Mouse (Mus musculus) left cerebral cortex, adult 8-10 months (tissue): ENCODE measurements around the gene Cklf. TPM values are rescaled to one million over a fixed set of nuclear protein-coding genes. Genes with fewer than 3 reads are reported as not detected.
"Not testable (repeated sequence)": the region's sequence is repeated elsewhere in the genome, so short reads cannot be mapped to it uniquely, and the experiment has no call there.

Experiments used
- DNase-seq, 2 experiments: peaks; one replicate each; pipeline ENCODE4 v3.0.0; 2022; ENCODE audit warnings: low spot score in 2 of 2
- total RNA-seq, 4 experiments: library from RNA; stranded (reverse); gene quantifications; 2 replicates each; pipeline ENCODE4 v1.2.4; 2022

Cklf gene
- total RNA-seq, 4 experiments from 2014 or later: 3.7 to 7.9 (median 5.2) TPM

GRCm38 (mm10) chr8:104261802-104262201 lies 11.1 kb downstream of the Cklf start:
- not testable (repeated sequence) for DNase-seq

DNA sequence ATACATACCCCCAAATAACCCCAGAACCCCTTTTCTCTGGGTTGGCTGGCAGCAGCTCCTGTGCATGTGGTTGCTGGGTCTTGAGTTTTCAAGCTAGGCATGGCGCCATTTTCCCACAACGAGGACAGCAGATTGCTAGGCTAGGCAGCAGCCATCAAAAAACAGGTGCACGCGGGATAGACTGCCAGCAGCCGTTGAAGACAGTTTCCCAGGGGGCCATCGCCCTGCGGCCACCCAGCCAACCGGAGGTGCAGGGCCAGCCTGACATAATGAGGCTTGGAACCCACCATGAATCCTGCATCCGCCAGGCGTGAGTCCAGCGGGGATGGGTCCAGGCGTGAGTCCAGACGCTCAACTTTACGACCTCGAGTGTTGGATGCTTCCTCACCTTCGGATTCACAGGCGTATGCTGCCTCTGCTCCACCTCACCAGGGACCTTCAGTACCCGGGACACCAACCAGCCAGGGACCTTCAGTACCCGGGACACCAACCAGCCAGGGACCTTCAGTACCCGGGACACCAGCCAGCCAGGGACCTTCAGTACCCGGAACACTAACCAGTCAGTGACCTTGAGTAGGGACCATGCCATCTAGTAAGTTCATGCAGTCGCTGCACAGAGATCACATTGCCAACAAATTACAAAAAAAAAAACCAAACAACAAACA lies 13.7 kb downstream of the Cklf start:
- DNase-seq: not testable (repeated sequence)

- DNase-seq: no peak
Observed at GRCm38 (mm10) chr8:104268368-104268767, 17.7 kb downstream of the Cklf start.

DNA sequence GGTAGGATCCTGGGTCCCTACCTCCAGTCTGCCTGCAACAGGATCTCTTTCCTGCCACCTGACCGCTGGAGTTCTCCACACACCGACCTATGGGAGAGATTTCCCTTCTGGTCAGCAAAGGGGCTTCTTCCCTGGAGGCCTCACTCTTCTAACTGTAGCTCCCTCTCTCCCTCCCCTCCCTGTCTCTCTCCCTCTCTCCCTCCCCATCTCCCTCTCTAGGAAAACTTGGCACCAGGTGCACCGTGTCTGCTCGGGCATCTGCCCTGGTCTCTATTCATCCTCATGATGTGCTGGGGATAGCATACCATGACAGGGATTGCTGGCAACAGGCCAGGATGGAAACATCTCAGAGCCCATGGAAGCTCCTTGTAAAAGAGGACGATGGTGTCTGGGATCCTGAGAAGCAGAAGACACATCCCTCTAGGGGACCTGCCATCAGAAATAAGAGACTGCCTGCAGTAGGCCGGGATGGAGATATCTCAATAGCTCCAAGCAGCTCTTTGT lies 18.3 kb downstream of the Cklf start:
- no peak for DNase-seq

DNA sequence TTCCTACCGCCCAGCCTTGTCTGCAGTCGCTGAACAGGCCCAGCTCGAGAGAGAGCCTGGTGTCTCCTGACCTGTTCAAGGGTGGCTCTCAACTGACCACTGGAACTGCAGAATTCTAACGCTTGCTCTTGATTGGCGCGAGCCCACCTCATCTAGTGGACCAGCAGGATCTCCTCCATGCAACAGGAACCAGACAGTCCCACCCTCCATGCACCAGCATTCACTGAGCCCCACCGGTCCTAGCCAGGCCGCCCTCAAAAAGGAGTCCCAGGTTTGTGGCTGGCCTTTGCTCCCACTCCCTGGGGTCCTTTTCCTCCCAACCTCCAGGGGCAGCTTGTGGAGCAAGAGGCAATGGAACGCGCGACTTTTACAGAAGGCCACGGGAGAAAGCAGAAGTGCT lies 42.4 kb downstream of the Cklf start, which contains the start of gene Cmtm2a:
Gene Cmtm2a, minus strand, starts transcription at position 101 of the 400 bp plus-strand sequence.
- DNase-seq: not testable (repeated sequence)

GRCm38 (mm10) chr8:104294396-104294795 lies 43.7 kb downstream of the Cklf start:
- DNase-seq: no peak

- not testable (repeated sequence) for DNase-seq
Observed at GRCm38 (mm10) chr8:104301577-104301976, 50.9 kb downstream of the Cklf start.

GRCm38 (mm10) chr8:104302536-104302935 lies 51.9 kb downstream of the Cklf start:
- DNase-seq: not testable (repeated sequence)

GRCm38 (mm10) chr8:104304962-104305361 lies 54.3 kb downstream of the Cklf start:
- no peak for DNase-seq

DNA sequence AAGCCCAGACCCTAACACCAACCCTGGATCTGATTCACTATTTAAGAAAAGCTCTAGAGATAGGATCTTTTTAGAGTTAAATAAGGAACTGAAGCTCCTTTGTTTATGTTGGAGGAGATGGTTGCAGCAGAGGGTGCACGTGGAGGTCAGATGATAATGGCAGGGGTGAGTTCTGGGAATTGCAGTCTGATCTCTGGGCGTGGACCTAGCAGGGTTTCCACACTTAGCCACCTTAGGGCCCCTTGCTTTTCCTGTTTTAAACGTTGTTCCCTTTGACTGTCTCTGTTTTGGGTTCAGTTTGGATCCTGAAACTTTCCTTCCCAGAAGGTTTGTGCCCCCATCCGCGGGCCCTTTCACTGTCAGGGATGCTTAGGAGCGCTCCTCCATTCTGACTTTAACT lies 57.7 kb downstream of the Cklf start:
- not testable (repeated sequence) for DNase-seq

- DNase-seq: not testable (repeated sequence)
Observed at GRCm38 (mm10) chr8:104309441-104310155, 58.9 kb downstream of the Cklf start, which contains the start of the genes Gm45711 and Cmtm1. Gene Gm45711 (minus strand): TSS chr8:104310081. Gene Cmtm1 (minus strand): TSS chr8:104310145.

DNA sequence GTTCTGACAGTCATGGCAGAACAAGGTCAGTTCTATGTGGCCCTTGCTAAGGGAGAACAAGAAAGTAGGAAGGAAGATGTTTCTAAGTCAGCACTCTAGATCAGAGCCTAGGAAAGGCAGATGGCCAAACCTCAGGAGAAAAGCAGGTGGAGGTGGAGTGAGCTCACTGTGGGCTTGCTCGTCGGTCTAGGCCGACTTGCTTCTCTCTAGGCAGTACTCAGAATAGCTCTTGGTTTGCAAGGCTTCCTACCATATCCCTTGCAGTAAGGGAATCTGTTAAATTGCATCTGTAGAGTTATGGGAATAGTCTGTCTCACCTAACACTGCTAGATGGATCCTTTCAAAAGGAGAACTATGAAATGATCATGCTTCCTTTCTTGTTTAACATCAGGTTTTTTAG lies 61.4 kb downstream of the Cklf start:
- not testable (repeated sequence) for DNase-seq

DNA sequence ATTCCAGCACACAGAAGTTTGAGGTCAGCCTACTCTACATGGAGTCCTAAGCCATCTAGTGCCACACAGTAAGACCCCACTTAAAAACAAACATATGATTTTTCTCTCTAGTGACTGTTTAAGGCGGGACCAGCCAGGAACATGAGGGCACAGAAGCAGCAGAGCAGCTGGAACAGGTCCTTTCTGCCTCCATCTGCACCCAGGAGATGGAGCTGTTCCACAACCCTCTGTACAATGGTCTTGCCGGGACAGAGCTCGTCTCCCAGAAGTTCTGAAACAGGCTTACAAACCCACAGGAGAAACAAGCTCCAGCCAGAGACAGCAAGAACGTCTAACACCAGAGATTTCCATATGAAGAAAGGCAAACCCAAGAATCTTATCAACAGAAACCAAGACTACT lies 62.6 kb downstream of the Cklf start:
- no peak for DNase-seq

Other genes with a start within 250 kb of the Cklf start
- 10 to 100 TPM in 3 of 4 experiments, 1 to 10 TPM in 1; 8.4 to 13.3 (median 11.6) TPM for gene Cdh5, start 149.2 kb upstream of the Cklf start, total RNA-seq
- gene Bean1, start 80.4 kb upstream of the Cklf start, total RNA-seq: 10 to 100 TPM in 2 of 4 experiments, 1 to 10 TPM in 2; 8.6 to 11.1 (median 9.9) TPM
- gene Tk2, start 2.3 kb upstream of the Cklf start, total RNA-seq: 10 to 100 TPM; 47.7 to 50.0 (median 49.9) TPM
- not detected for gene Cmtm2a, start 42.3 kb downstream of the Cklf start, total RNA-seq
- not detected for gene Gm45711, start 59.2 kb downstream of the Cklf start, total RNA-seq
- gene Cmtm1, start 59.3 kb downstream of the Cklf start, total RNA-seq: not detected
- not detected for gene Gm11020, start 70.7 kb downstream of the Cklf start, total RNA-seq
- gene Cmtm2b, start 71.4 kb downstream of the Cklf start, total RNA-seq: not detected
- gene Cmtm3, start 88.5 kb downstream of the Cklf start, total RNA-seq: 10 to 100 TPM; 10.1 to 18.4 (median 12.6) TPM
- gene Cmtm4, start 144.9 kb downstream of the Cklf start, total RNA-seq: 10 to 100 TPM; 73.0 to 80.9 (median 75.9) TPM
- gene Dync1li2, start 192.2 kb downstream of the Cklf start, total RNA-seq: 100 to 1,000 TPM; 254 to 332 (median 270) TPM